Mouse (Mus musculus) limb, embryonic 13.5 days (tissue): ENCODE data around the gene Rasa3. TPM values are rescaled to one million over a fixed set of nuclear protein-coding genes. Genes with fewer than 3 reads are reported as not detected.

Source experiments
- ATAC-seq: fragments of 200-750 bp; cut with Nextera tagmentation; 2 replicates; pipeline ENCODE4 v1.8.0; 2017; ENCODE audit warnings: low read depth, moderate number of reproducible peaks, moderate TSS enrichment; ENCODE audit not compliant: low FRiP score
- H3K27ac ChIP-seq: fragments of 300-500 bp; sonication (generic); 2 replicates; pipeline ENCODE4 v1.5.1; 2015; ENCODE audit warnings: inconsistent platforms, mild to moderate bottlenecking, moderate library complexity
- H3K27me3 ChIP-seq: fragments of 300-500 bp; sonication (generic); 2 replicates; pipeline ENCODE4 v1.6.1; 2015; ENCODE audit warnings: mild to moderate bottlenecking, inconsistent platforms
- H3K36me3 ChIP-seq: fragments of 300-500 bp; sonication (generic); 2 replicates; pipeline ENCODE4 v1.6.1; 2015; ENCODE audit warnings: inconsistent platforms, mild to moderate bottlenecking, moderate library complexity
- H3K4me1 ChIP-seq: fragments of 300-500 bp; sonication (generic); 2 replicates; pipeline ENCODE4 v1.6.1; 2015; ENCODE audit warnings: inconsistent platforms
- H3K4me2 ChIP-seq: fragments of 300-500 bp; sonication (generic); replicated peaks from 2 replicates; pipeline ENCODE4 v1.6.1; 2015; ENCODE audit warnings: inconsistent platforms, mild to moderate bottlenecking, moderate library complexity
- H3K4me3 ChIP-seq: fragments of 300-500 bp; sonication (generic); 2 replicates; pipeline ENCODE4 v1.5.1; 2015; ENCODE audit warnings: moderate library complexity, mild to moderate bottlenecking, inconsistent platforms
- H3K9ac ChIP-seq: fragments of 300-500 bp; sonication (generic); 2 replicates; pipeline ENCODE4 v1.6.1; 2015; ENCODE audit warnings: mild to moderate bottlenecking, inconsistent platforms
- H3K9me3 ChIP-seq: fragments of 300-500 bp; sonication (generic); 2 replicates; pipeline ENCODE4 v1.6.1; 2016; ENCODE audit warnings: inconsistent platforms
- WGBS: fragments of 180-500 bp; shearing (Covaris S2); methylation state at CpG from one replicate; pipeline ENCODE4 v1.1.7; 2015; 5-methylcytosine and 5-hydroxymethylcytosine counted together
- polyA plus RNA-seq: library from polyadenylated mRNA; unstranded; fragments of >200 nt; fragmentation: Nextera tagmentation; extraction: Ambion mirVana; gene quantifications from 2 replicates; pipeline ENCODE4 v1.2.1, GENCODE M21; 2015

Rasa3 gene
- polyA plus RNA-seq, 1 experiment from 2014 or later = 25.3 TPM

GRCm38 (mm10) chr8:13678182-13678581, 779 bp upstream of the Rasa3 start:
- H3K9ac ChIP-seq = no peak overlapping the region
- 51% methylated on average over 8 of the region's 8 CpGs for WGBS

GRCm38 (mm10) chr8:13676701-13677412, 546 bp downstream of the Rasa3 start:
- Histone ChIP-seq H3K27me3 (peaks cover 25% of the 10 kb centered on the region), H3K36me3 (no peaks in the 10 kb centered on the region), H3K4me1 (peaks cover 19% of the 10 kb centered on the region), H3K27ac (peak overlapping the region; percentile 75), H3K9ac (peak overlapping the region; percentile 74), H3K9me3 (no peaks in the 10 kb centered on the region), H3K4me2 (peak overlapping the region; percentile 88), H3K4me3 (peak overlapping the region; percentile 79)
- WGBS = under 1% methylated on average over 47 of the region's 47 CpGs
- ATAC-seq = peak; percentile 45

More at GRCm38 (mm10) chr8:13678182-13678581, 779 bp upstream of the Rasa3 start:
- Histone ChIP-seq H3K27ac (no peak overlapping the region), H3K36me3 (no peaks in the 10 kb centered on the region), H3K9me3 (no peaks in the 10 kb centered on the region), H3K27me3 (peaks cover 30% of the 10 kb centered on the region), H3K4me1 (peaks cover 21% of the 10 kb centered on the region), H3K4me2 (peak overlapping the region; percentile 88), H3K4me3 (peak overlapping the region; percentile 79)
- ATAC-seq = no peak

GRCm38 (mm10) chr8:13676302-13676700, 1.1 kb downstream of the Rasa3 start:
- ATAC-seq = no peak
- WGBS = under 1% methylated on average over 12 of the region's 12 CpGs
- H3K4me3 ChIP-seq = peak overlapping the region; percentile 79
- H3K4me2 ChIP-seq = peak overlapping the region; percentile 88
- H3K27ac ChIP-seq = peak overlapping the region; percentile 75; the same call in 1 of the 2 replicates
- no peaks in the 10 kb centered on the region for H3K9me3 ChIP-seq
- H3K4me1 ChIP-seq = peaks cover 19% of the 10 kb centered on the region
- H3K27me3 ChIP-seq = peaks cover 25% of the 10 kb centered on the region
- no peaks in the 10 kb centered on the region for H3K36me3 ChIP-seq
- peak overlapping the region; percentile 74 for H3K9ac ChIP-seq

- peak overlapping the region; percentile 79 for H3K4me3 ChIP-seq
- H3K4me2 ChIP-seq = peak overlapping the region; percentile 88
- no peaks in the 10 kb centered on the region for H3K9me3 ChIP-seq
- no peaks in the 10 kb centered on the region for H3K36me3 ChIP-seq
- 0 out of 2 replicates have a peak overlapping the region, but pooled peaks have one; percentile 44 for H3K27ac ChIP-seq
- 46% methylated on average over 8 of the region's 8 CpGs for WGBS
- ATAC-seq = no peak
- peaks cover 23% of the 10 kb centered on the region for H3K27me3 ChIP-seq
- peak overlapping the region; percentile 74 for H3K9ac ChIP-seq
- peaks cover 19% of the 10 kb centered on the region for H3K4me1 ChIP-seq
These were observed 1.9 kb downstream of the Rasa3 start for GRCm38 (mm10) chr8:13675524-13675923.

- ATAC-seq = no peak
- Histone ChIP-seq H3K9me3 (no peaks in the 10 kb centered on the region), H3K27ac (no peak overlapping the region), H3K4me1 (peaks cover 23% of the 10 kb centered on the region), H3K9ac (peak overlapping the region; percentile 74; the same call in 1 of the 2 replicates), H3K4me2 (peak overlapping the region; percentile 88), H3K36me3 (no peaks in the 10 kb centered on the region), H3K27me3 (peaks cover 19% of the 10 kb centered on the region), H3K4me3 (peak overlapping the region; percentile 79; the same call in 1 of the 2 replicates)
- 75% methylated on average over 4 of the region's 4 CpGs for WGBS
These were observed 2.3 kb downstream of the Rasa3 start for GRCm38 (mm10) chr8:13675121-13675520.

- ATAC-seq = no peak
- Histone ChIP-seq H3K9ac (no peak overlapping the region), H3K27ac (no peak overlapping the region)
These were observed 3.0 kb downstream of the Rasa3 start for GRCm38 (mm10) chr8:13674294-13675010.

GRCm38 (mm10) chr8:13673215-13673614, 4.2 kb downstream of the Rasa3 start:
- Histone ChIP-seq H3K27me3 (peaks cover under 1% of the 10 kb centered on the region; the same call in 1 of the 2 replicates), H3K4me3 (no peak overlapping the region), H3K9me3 (no peaks in the 10 kb centered on the region), H3K9ac (no peak overlapping the region), H3K4me2 (no peak overlapping the region), H3K27ac (no peak overlapping the region), H3K36me3 (no peaks in the 10 kb centered on the region), H3K4me1 (peaks cover 41% of the 10 kb centered on the region)
- whole genome bisulfite sequencing = 74% methylated on average over 4 of the region's 4 CpGs
- no peak for ATAC-seq

More at GRCm38 (mm10) chr8:13674294-13675010, 3.0 kb downstream of the Rasa3 start:
- H3K36me3 ChIP-seq = no peaks in the 10 kb centered on the region
- H3K9me3 ChIP-seq = no peaks in the 10 kb centered on the region
- H3K4me2 ChIP-seq = peak overlapping the region; percentile 88
- no peak overlapping the region for H3K4me3 ChIP-seq
- peaks cover 29% of the 10 kb centered on the region for H3K4me1 ChIP-seq
- peaks cover 13% of the 10 kb centered on the region for H3K27me3 ChIP-seq
- WGBS = 55% methylated on average over 12 of the region's 12 CpGs

GRCm38 (mm10) chr8:13671246-13672003, 6.0 kb downstream of the Rasa3 start:
- H3K27me3 ChIP-seq = no peaks in the 10 kb centered on the region
- no peak overlapping the region for H3K4me3 ChIP-seq
- H3K27ac ChIP-seq = no peak overlapping the region
- no peak for ATAC-seq
- no peak overlapping the region for H3K9ac ChIP-seq
- H3K4me2 ChIP-seq = no peak overlapping the region
- peaks cover 43% of the 10 kb centered on the region for H3K4me1 ChIP-seq
- no peaks in the 10 kb centered on the region for H3K36me3 ChIP-seq
- H3K9me3 ChIP-seq = no peaks in the 10 kb centered on the region
- WGBS = 90% methylated on average over 10 of the region's 10 CpGs

GRCm38 (mm10) chr8:13670011-13670471, 7.4 kb downstream of the Rasa3 start:
- Histone ChIP-seq H3K27ac (no peak overlapping the region), H3K36me3 (no peaks in the 10 kb centered on the region), H3K9ac (no peak overlapping the region), H3K4me2 (no peak overlapping the region), H3K4me3 (no peak overlapping the region), H3K9me3 (no peaks in the 10 kb centered on the region), H3K27me3 (no peaks in the 10 kb centered on the region), H3K4me1 (peaks cover 39% of the 10 kb centered on the region)
- WGBS = 83% methylated on average over 17 of the region's 17 CpGs
- ATAC-seq = no peak

GRCm38 (mm10) chr8:13668367-13668766, 9.0 kb downstream of the Rasa3 start:
- H3K27me3 ChIP-seq = no peaks in the 10 kb centered on the region
- H3K4me2 ChIP-seq = peak overlapping the region; percentile 9; the same call in 1 of the 2 replicates
- H3K9ac ChIP-seq = no peak overlapping the region
- H3K27ac ChIP-seq = peak overlapping the region; percentile 72; the same call in 1 of the 2 replicates
- peak; percentile 73 for ATAC-seq
- no peaks in the 10 kb centered on the region for H3K9me3 ChIP-seq
- no peak overlapping the region for H3K4me3 ChIP-seq
- peaks cover 52% of the 10 kb centered on the region for H3K4me1 ChIP-seq
- no peaks in the 10 kb centered on the region for H3K36me3 ChIP-seq
- WGBS = 37% methylated on average over 10 of the region's 10 CpGs

- peak; percentile 68 for ATAC-seq
- H3K27me3 ChIP-seq = no peaks in the 10 kb centered on the region
- no peak overlapping the region for H3K4me3 ChIP-seq
- no peak overlapping the region for H3K9ac ChIP-seq
- no peaks in the 10 kb centered on the region for H3K9me3 ChIP-seq
- WGBS = 75% methylated on average over 4 of the region's 4 CpGs
- H3K4me2 ChIP-seq = peak overlapping the region; percentile 27; the same call in 1 of the 2 replicates
- H3K36me3 ChIP-seq = no peaks in the 10 kb centered on the region
- peak overlapping the region; percentile 72 for H3K27ac ChIP-seq
- H3K4me1 ChIP-seq = peaks cover 52% of the 10 kb centered on the region
These were observed 9.5 kb downstream of the Rasa3 start for GRCm38 (mm10) chr8:13667917-13668316.
